Mouse (Mus musculus) brain, embryonic 14.5 days (tissue): ENCODE data around the gene Lyrm1. TPM values are rescaled to one million over a fixed set of nuclear protein-coding genes. Genes with fewer than 3 reads are reported as not detected.

Source experiments
- DNase-seq: peaks from one replicate; pipeline ENCODE4 v3.0.0-alpha.2; 2011; ENCODE audit warnings: low read depth
- CTCF ChIP-seq: fragments of 200-500 bp; IDR thresholded peaks from 2 replicates; pipeline ENCODE4 v1.5.1; 2012; ENCODE audit warnings: inconsistent platforms, mild to moderate bottlenecking, moderate library complexity, borderline replicate concordance; ENCODE audit not compliant: insufficient read depth, insufficient read length; ENCODE audit errors: extremely low read depth
- POLR2A ChIP-seq: fragments of 200-500 bp; IDR thresholded peaks from 2 replicates; pipeline ENCODE4 v1.6.1; 2012; ENCODE audit warnings: mild to moderate bottlenecking, inconsistent platforms, borderline replicate concordance; ENCODE audit not compliant: poor library complexity, insufficient read depth, insufficient read length, severe bottlenecking; ENCODE audit errors: extremely low read depth
- polyA plus RNA-seq: library from polyadenylated mRNA; depleted of rRNA; stranded (reverse); fragments of >200 nt; gene quantifications from 2 replicates; pipeline ENCODE4 v1.2.3, GENCODE M21; 2012

Lyrm1 gene
- polyA plus RNA-seq, 1 experiment: 11.2 TPM

DNA sequence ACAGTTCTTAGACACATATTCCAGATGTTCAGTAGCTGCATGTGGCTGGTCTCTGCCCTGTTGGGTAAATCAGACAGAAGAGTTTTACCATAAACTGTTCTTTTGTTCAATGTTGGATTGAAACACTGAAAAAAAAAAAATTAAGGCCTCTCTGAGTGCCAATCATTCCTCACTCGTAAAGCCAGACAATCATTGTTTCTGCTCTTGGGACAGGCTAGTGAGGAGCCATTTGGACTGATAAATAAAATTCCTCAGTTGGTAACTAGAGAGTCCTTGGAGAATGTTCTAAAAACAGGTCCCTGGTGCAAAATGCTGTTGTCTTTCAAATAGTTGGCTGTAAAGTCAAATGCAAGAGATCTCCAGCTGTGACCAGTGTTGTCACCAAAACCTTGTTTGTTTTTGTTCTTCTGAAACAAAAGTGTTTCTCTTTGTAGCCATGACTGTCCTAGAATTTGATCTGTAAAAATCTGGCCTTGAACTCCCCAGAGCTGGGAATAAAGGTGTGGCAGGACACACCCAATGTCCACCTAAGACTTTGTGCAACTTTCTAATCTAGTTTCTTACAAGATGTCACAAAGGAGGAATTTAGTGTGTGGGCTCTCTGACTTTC lies 2.7 kb downstream of the Lyrm1 start:
- TF ChIP-seq CTCF (no peak), POLR2A (no peak)

GRCm38 (mm10) chr7:119899386-119900057 lies 3.9 kb downstream of the Lyrm1 start:
- no peak for DNase-seq
- TF ChIP-seq POLR2A (no peak), CTCF (no peak)

More for the DNA sequence above, 2.7 kb downstream of the Lyrm1 start:
- no peak for DNase-seq

DNA sequence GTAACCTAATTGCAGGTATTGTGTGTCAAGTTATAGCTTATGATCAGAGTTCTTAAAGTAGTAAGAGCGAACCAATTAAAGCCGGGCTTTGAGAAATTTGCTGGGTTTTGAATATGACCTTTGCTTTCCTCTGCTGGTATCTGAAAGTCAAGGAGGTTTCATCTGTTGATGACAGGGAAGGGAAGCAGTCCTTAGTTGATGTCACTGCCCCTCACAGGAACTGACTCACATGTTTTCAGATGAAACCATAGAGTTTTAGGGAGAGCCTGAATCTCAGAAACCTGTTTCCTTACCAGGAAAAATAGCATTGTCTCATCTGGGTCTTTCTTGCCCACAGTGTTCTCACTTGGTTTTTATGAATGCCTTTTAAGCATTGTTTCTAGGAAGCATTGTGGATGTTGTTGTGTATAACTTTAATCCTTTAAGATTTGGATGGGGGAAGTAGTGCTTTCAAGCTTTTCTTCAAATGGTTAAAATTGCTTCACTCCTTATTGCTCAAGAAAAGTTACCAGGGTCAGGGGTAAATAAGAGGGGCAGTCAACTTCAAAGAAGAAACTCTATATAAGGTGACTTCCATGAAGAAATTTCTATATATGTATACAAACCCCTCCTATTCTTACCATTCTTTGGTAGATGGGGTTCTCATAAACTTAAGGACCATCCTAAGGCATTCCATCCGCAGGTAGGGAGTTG lies 11.0 kb downstream of the Lyrm1 start:
- DNase-seq: no peak
- TF ChIP-seq CTCF (no peak), POLR2A (no peak)

GRCm38 (mm10) chr7:119911727-119912126 lies 16.1 kb downstream of the Lyrm1 start:
- DNase-seq: no peak
- TF ChIP-seq POLR2A (no peak), CTCF (no peak)

GRCm38 (mm10) chr7:119920457-119920856 lies 24.8 kb downstream of the Lyrm1 start:
- no peak for DNase-seq
- TF ChIP-seq POLR2A (no peak), CTCF (no peak)

DNA sequence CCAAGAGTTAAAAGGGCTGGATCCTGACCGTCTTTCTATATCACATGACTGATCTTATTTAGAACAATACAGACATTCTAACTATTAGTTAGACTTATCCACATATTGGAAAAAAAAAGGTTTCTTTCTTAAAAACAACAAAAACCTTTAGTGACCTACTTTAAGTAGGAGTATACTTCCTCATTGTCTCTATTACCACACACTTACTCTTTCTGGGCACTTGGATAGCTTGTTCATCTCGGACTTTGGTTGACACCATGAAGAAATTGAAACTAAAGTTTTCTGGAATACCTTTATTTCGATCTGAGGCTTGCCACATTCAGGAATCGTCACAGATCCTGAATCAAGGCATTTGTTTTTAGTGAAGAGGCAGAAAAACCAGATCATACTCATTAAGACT lies 25.4 kb downstream of the Lyrm1 start:
- no peak for DNase-seq
- no peak for TF ChIP-seq POLR2A

- DNase-seq: no peak
- TF ChIP-seq POLR2A: no peak
- TF ChIP-seq CTCF: no peak
Observed at GRCm38 (mm10) chr7:119928783-119929440, 33.3 kb downstream of the Lyrm1 start.

DNA sequence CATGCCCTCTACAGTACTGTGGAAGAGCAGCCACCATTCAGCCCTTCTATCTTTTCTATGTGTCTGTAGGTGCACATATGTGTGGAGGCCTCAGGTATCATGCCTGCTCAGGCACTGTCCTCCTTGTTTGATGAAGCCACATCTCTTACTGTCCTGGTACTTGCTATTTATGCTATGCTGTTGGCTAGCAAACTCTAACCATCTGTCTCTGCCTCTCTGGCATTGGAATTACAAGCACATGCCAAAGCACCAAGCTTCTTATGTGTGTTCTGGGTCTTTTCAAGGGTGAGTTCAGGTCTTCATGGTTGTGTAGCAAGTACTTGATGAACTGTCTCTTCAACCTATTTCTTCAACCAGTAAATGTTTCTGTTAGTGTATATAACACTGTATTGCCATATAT lies 40.7 kb downstream of the Lyrm1 start:
- TF ChIP-seq CTCF (no peak), POLR2A (no peak)
- peak; percentile 6 for DNase-seq

DNA sequence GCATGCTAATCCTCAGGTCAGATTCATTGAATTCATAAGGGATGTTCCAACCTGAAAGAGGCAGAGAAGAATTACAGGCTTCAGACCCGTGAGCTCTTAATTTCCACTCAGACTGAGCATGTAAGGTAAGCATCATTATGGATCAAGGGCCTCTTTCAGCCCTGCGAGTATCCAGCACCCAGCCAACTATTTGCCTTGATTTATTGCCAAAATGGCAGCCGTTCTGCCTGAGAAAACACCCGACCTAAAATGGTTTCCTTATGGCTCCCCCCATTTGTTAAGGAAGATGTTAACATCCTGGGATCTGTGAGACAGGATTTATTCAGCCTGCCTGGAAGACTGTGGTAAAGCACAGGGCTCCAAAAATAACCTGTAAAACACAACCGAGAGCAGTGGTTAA lies 41.4 kb downstream of the Lyrm1 start:
- DNase-seq: peak; percentile 9
- TF ChIP-seq POLR2A (no peak), CTCF (no peak)

GRCm38 (mm10) chr7:119941569-119941968 lies 45.9 kb downstream of the Lyrm1 start:
- no peak for TF ChIP-seq CTCF
- TF ChIP-seq POLR2A: no peak
- no peak for DNase-seq

- DNase-seq: no peak
- TF ChIP-seq POLR2A: no peak
- no peak for TF ChIP-seq CTCF
Observed at GRCm38 (mm10) chr7:119954047-119954446, 58.4 kb downstream of the Lyrm1 start.

- DNase-seq: no peak
- TF ChIP-seq CTCF (no peak), POLR2A (no peak)
Observed at GRCm38 (mm10) chr7:119957421-119957820, 61.8 kb downstream of the Lyrm1 start.

DNA sequence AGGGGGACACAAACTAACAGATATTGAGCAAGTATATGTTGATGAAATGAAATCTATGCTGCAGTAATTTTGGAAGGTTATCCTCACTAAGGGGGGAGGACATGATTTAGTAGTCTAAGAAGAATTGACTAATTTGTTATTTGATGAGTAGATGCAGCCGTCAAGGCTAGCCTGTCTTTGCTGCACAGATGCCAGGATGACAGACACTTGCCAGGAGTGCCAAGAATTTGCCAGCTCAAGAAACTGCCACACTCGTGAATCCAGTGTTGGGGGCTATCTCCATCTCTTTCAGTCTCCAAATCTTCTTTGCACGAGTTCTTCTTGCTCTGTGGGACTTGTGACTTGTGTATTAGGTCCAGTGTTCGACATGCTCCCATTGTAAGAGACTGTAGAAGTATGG lies 63.4 kb downstream of the Lyrm1 start:
- TF ChIP-seq CTCF: no peak
- TF ChIP-seq POLR2A: no peak
- DNase-seq: peak; percentile 20
